Mouse (Mus musculus): ENCODE results near the gene Rnase13. TPM values are rescaled to one million over a fixed set of nuclear protein-coding genes. Genes with fewer than 3 reads are reported as not detected.

Rnase13 gene
- total RNA-seq, 2 experiments from 2014 or later, result not detected

- DNase-seq (ENCODE audit: low spot score in 2 of 2), result peak; percentile 36 to 74
Observed at GRCm38 (mm10) chr14:51913960-51914762, 8.4 kb downstream of the Rnase13 start, which contains the start of gene Ndrg2. Gene Ndrg2 (minus strand): TSS chr14:51914158.

- DNase-seq (ENCODE audit: low spot score in 2 of 2), result peak; percentile 53 to 75
Observed at GRCm38 (mm10) chr14:51913062-51913959, 9.3 kb downstream of the Rnase13 start.

DNA sequence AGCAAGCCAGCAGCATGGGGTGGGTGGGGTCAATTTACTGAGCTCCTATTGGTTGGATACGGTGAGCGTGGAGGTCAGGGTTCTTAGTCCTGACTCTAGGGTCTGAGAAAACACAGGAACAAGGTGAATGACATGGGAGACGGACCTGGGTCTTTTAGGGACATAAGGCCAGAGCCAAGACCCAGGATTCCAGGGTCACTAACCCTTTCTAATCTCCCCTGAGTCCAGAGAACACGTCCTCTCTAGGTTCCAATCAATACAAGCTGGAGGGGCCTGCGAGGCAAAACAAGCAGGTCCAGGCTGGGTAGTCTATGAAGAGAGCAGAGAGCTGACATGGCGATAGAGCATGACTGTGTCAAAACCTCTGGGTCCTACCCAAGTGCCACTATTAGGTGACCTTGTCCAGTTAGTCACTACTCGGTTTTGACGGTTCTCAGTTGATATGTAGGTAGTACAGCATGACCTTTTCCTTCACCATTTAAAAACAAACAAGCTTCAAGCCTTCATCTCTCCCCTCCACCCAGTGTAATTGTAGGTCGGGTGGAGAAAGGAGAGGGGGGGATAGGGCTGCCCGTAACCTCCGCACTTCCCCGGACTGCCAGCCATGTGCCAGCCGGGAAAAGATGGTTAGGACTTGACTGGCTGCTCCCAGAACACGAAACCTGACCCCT is 10.0 kb downstream of the Rnase13 start:
- no peak for DNase-seq (ENCODE audit: low spot score in 2 of 2)

DNA sequence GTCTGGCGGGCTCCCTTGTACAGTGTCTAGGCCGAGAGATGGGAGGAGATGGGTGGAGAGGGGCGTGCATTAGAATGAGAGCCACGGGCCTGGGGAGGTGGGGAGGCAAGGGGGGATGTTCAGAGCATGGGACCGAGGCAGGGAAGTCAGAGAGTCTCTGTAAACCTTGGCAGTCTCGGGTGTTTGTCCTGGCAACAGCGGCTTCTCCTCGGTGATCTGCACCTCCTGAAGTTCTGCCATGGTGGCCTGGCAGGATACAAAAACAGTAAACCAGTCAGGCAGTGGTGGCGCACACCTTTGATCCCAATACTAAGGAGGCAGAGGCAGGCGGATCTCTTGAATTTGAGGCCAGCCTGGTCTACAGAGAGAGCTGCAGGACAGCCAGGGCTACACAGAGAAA is 11.3 kb downstream of the Rnase13 start:
- no peak for DNase-seq (ENCODE audit: low spot score in 2 of 2)

- DNase-seq (ENCODE audit: low spot score in 2 of 2), result no peak
Observed at GRCm38 (mm10) chr14:51906102-51906501, 16.5 kb downstream of the Rnase13 start.

GRCm38 (mm10) chr14:51904706-51905105 is 17.9 kb downstream of the Rnase13 start:
- DNase-seq (ENCODE audit: low spot score in 2 of 2), result no peak

GRCm38 (mm10) chr14:51903782-51904181 is 18.8 kb downstream of the Rnase13 start:
- DNase-seq (ENCODE audit: low spot score in 2 of 2), result no peak

DNA sequence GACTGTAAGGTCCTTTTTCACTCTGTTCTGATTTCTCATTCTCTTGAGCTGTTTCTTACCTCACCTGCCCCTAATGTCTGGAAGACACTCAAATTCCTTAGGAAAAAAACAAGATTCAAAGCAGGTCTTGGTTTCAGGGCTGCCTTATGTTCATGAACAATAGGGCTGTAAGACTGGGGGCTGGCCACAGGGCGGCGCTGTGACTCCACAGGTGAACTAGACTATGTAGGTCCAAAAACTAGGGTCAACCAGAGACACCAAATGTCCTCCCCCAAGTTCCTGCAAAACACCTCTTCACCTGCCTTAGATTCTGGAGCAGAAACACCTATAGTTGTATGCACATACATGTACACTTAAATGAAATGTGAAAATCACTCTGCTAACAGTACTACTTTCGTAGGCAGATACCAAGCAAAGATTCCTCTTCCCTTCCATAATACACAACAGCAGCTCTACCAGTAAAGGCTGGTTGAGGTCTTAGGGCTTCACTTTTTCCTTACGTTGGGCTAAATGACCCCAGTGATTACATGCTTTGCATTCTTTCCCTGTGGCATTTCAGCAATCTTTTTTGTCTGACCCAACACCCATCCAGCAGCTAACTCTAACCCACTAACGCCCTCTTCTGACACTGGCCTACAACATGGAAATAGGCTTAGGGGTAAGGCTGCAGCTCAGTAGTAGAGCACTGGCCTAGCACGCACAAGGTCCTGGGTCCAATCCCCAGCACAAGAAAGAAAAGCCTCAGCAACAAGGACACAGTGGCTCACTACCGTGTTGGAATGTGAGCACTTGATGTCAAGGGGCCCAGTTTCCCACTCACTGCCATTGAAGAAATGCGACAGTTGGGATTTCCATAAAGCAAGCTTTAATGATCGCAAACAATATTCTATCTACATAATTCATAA is 19.5 kb downstream of the Rnase13 start:
- peak; percentile 65 to 79 for DNase-seq (ENCODE audit: low spot score in 2 of 2)

GRCm38 (mm10) chr14:51899351-51899750 is 23.2 kb downstream of the Rnase13 start:
- DNase-seq (ENCODE audit: low spot score in 2 of 2), result no peak

GRCm38 (mm10) chr14:51896539-51897170 is 25.9 kb downstream of the Rnase13 start:
- DNase-seq (ENCODE audit: low spot score in 2 of 2), result no peak

- no peak for DNase-seq (ENCODE audit: low spot score in 2 of 2)
Observed at GRCm38 (mm10) chr14:51896019-51896418, 26.6 kb downstream of the Rnase13 start.

GRCm38 (mm10) chr14:51895071-51895470 is 27.5 kb downstream of the Rnase13 start:
- DNase-seq (ENCODE audit: low spot score in 2 of 2), result no peak

DNA sequence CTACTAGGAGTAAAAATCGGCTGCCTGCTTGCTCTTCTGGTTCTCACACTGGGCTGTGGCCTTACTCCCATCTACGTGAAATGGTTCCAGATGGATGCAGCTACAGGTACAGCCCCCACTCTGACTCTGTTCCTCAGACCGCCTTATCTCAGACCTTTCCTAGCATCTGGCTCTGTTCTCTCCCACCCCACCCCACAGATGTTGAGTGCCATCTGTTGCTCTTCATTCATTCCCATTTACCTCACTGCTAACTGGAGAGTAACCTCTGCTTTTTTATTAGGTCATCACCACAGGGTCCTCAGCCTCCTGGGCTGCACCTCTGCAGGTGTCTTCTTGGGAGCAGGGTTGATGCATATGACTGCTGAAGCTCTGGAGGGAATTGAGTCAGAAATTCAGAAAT is 28.8 kb downstream of the Rnase13 start:
- DNase-seq (ENCODE audit: low spot score in 2 of 2), result no peak

- no peak for DNase-seq (ENCODE audit: low spot score in 2 of 2)
Observed at GRCm38 (mm10) chr14:51893094-51893794, 29.3 kb downstream of the Rnase13 start.

DNA sequence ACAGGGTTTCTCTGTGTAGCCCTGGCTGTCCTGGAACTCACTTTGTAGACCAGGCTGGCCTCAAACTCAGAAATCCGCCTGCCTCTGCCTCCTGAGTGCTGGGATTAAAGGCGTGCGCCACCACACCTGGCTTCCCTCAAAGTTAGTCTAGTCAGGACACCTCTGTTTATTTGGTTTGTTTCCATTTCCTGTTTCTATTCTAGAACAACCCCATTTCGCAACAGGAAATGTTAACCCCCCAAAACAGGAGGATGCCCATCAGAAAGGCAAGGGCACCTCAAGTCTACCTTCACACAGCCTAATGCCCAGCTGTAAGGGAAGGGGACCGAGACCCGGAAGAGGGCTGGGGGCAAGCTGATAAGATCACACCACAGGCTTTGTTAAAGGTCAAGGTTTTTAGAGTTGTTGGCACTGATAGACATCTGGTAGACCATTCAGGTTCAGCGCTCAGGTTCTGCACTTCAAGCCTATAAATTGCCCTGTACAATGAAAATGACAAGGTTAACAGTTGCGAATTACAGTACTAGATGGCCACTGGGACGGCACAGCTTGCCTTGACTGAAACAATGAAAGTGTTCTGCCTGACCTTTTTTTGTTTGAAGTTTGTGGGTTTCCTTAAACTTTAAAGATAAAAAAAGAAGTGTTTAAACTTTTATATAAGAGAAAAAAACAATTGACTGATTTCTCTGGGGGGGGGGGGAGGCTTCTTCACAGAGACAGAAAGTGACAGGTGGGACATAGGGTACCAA is 30.2 kb downstream of the Rnase13 start, which contains the start of gene Slc39a2:
Slc39a2 (plus strand) TSS at position 699 of the 749 bp plus-strand sequence.
- no peak for DNase-seq (ENCODE audit: low spot score in 2 of 2)

DNA sequence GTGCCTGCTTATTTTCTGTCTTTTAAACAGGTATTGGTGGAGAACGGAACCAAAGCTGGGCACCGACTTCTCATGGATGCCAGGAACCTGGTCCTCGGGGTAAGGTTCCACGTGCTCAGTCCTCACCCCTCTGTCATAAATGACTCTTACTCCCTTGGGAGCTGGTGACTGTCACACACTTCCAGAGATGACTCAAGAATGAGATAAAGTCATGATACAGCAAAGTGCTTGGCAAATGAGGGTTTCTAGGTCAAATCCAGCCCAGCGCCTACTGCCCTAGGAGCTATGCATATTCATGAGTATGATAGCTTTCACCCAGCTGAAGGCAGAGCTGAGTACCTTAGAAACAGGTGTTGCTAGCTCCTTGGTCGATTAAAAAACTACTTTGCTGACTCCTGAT is 32.7 kb downstream of the Rnase13 start:
- DNase-seq (ENCODE audit: low spot score in 2 of 2), result no peak

- DNase-seq (ENCODE audit: low spot score in 2 of 2), result no peak
Observed at GRCm38 (mm10) chr14:51886051-51886450, 36.5 kb downstream of the Rnase13 start.

GRCm38 (mm10) chr14:51884598-51885331 is 37.8 kb downstream of the Rnase13 start, which contains the start of gene Mettl17:
Gene Mettl17 (plus strand): TSS chr14:51884842.
- DNase-seq (ENCODE audit: low spot score in 2 of 2), result peak; percentile 84 to 96

Data from gastrocnemius, postnatal 4 days (tissue).